Mouse (Mus musculus) hindbrain, embryonic 16.5 days (tissue): ENCODE data around the gene Ormdl1. TPM values are rescaled to one million over a fixed set of nuclear protein-coding genes. Genes with fewer than 3 reads are reported as not detected.
"Not testable (repeated sequence)": the region's sequence is repeated elsewhere in the genome, so short reads cannot be mapped to it uniquely, and the experiment has no call there.

ENCODE experiments used
- ATAC-seq: fragments of 200-750 bp; cut with Nextera tagmentation; 2 replicates; pipeline ENCODE4 v1.8.0; 2017; ENCODE audit warnings: moderate TSS enrichment, moderate library complexity
- H3K27ac ChIP-seq: fragments of 300-500 bp; sonication (generic); 2 replicates; pipeline ENCODE4 v1.5.1; 2014; ENCODE audit warnings: low read depth, mild to moderate bottlenecking, control low read depth, low read length, moderate library complexity
- H3K27me3 ChIP-seq: fragments of 300-500 bp; sonication (generic); replicated peaks from 2 replicates; pipeline ENCODE4 v1.6.1; 2014; ENCODE audit warnings: low read length; ENCODE audit not compliant: control insufficient read depth, insufficient read depth
- H3K36me3 ChIP-seq: fragments of 300-500 bp; sonication (generic); 2 replicates; pipeline ENCODE4 v1.6.1; 2014; ENCODE audit warnings: mild to moderate bottlenecking, low read length, moderate library complexity, mixed read lengths; ENCODE audit not compliant: control insufficient read depth, insufficient read depth
- H3K4me1 ChIP-seq: fragments of 300-500 bp; sonication (generic); 2 replicates; pipeline ENCODE4 v1.6.1; 2014; ENCODE audit warnings: low read depth, low read length; ENCODE audit not compliant: control insufficient read depth, insufficient read depth
- H3K4me2 ChIP-seq: fragments of 300-500 bp; sonication (generic); 2 replicates; pipeline ENCODE4 v1.6.1; 2014; ENCODE audit warnings: mild to moderate bottlenecking, low read length, control low read depth, moderate library complexity
- H3K4me3 ChIP-seq: fragments of 300-500 bp; sonication (generic); 2 replicates; pipeline ENCODE4 v1.5.1; 2014; ENCODE audit warnings: mild to moderate bottlenecking, low read length, control low read depth, moderate library complexity
- H3K9ac ChIP-seq: fragments of 300-500 bp; sonication (generic); 2 replicates; pipeline ENCODE4 v1.6.1; 2014; ENCODE audit warnings: low read depth, mild to moderate bottlenecking, control low read depth, low read length, moderate library complexity
- H3K9me3 ChIP-seq: fragments of 300-500 bp; sonication (generic); 2 replicates; pipeline ENCODE4 v1.6.1; 2014; ENCODE audit warnings: mild to moderate bottlenecking, low read length, moderate library complexity; ENCODE audit not compliant: control insufficient read depth
- WGBS: fragments of 180-500 bp; shearing (Covaris S2); extraction: QIAGEN DNeasy Blood & Tissue Kit; methylation state at CpG from one replicate; pipeline ENCODE4 v1.1.7; 2014; 5-methylcytosine and 5-hydroxymethylcytosine counted together
- polyA plus RNA-seq: library from polyadenylated mRNA; unstranded; fragments of >200 nt; fragmentation: Nextera tagmentation; extraction: Ambion mirVana; gene quantifications from 2 replicates; pipeline ENCODE4 v1.2.1, GENCODE M21; 2015

The Ormdl1 gene
- polyA plus RNA-seq, 1 experiment from 2014 or later, result 50.4 TPM

DNA sequence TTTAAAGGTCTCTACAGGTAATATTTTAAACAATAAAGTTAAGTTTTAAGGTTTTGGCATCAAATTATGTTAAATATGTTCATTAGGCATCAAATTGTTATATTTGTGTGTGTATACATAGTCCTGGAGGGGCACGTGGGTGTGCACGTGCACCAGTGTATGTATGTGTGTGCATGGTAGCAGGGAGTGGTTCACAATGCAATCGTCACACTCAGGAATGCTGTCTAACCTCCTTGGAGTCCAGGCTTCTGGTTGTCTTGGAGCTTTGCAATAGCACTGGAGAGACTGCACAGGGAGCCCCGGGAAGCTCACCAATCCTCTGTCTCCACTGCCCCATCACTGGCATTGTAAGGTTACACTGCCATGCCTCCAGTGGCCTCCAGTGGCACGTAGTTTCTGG, 26.4 kb downstream of the Ormdl1 start:
- 96% methylated on average over 5 of the region's 5 CpGs for WGBS
- H3K9ac ChIP-seq, result no peak overlapping the region
- no peak overlapping the region for H3K4me2 ChIP-seq
- no peaks in the 10 kb centered on the region for H3K27me3 ChIP-seq
- no peaks in the 10 kb centered on the region for H3K9me3 ChIP-seq
- H3K4me1 ChIP-seq, result no peaks in the 10 kb centered on the region
- no peaks in the 10 kb centered on the region; the same call in none of the 2 replicates for H3K36me3 ChIP-seq
- H3K4me3 ChIP-seq, result no peak overlapping the region
- no peak overlapping the region for H3K27ac ChIP-seq
- ATAC-seq, result no peak

- ATAC-seq, result no peak
- H3K9ac ChIP-seq, result no peak overlapping the region
- H3K4me3 ChIP-seq, result no peak overlapping the region
- H3K27me3 ChIP-seq, result no peaks in the 10 kb centered on the region
- H3K36me3 ChIP-seq, result no peaks in the 10 kb centered on the region; the same call in none of the 2 replicates
- H3K4me1 ChIP-seq, result no peaks in the 10 kb centered on the region
- WGBS, result 97% methylated on average over 1 of the region's 1 CpGs
- no peak overlapping the region for H3K27ac ChIP-seq
- H3K9me3 ChIP-seq, result no peaks in the 10 kb centered on the region
- no peak overlapping the region for H3K4me2 ChIP-seq
Observed at GRCm38 (mm10) chr1:53324277-53324676, 27.4 kb downstream of the Ormdl1 start.

DNA sequence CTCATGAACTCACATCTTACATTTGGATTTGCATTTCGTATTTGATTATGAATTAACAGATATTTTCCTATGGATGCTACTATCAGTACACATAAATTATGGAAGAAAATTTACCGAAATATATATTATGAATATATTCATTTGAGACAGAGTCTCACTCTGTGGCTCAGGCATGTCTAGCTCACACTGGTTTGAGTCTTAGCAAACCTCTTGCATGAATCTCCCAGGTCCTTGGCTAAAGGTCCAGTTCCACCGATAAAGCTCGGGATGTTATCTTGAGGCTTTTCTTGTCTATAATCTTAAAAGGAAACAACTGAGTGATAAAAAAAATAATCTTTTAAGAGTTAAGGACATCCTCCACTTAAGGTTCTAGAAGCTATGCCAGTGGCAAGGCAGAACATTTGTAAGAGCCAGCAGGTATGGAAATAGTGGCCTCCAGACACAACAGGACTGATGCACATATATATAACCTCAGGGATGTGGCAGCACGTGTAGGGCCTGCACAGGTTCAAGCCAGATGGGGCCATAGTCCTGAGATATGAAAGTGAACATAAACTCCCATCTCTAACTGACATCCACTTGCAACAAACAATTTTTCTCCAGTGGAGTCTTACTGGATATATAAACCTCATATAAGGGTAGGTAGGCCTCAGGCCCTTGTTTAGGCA, 28.1 kb downstream of the Ormdl1 start:
- Histone ChIP-seq H3K9ac (no peak overlapping the region), H3K4me1 (no peaks in the 10 kb centered on the region), H3K4me3 (no peak overlapping the region), H3K27me3 (no peaks in the 10 kb centered on the region), H3K36me3 (no peaks in the 10 kb centered on the region; the same call in none of the 2 replicates), H3K4me2 (no peak overlapping the region), H3K27ac (no peak overlapping the region), H3K9me3 (no peaks in the 10 kb centered on the region)
- ATAC-seq, result no peak
- WGBS, result 93% methylated on average over 5 of the region's 5 CpGs

GRCm38 (mm10) chr1:53333527-53333926, 36.6 kb downstream of the Ormdl1 start:
- not testable (repeated sequence) for ATAC-seq, H3K27ac ChIP-seq, H3K4me3 ChIP-seq, H3K9ac ChIP-seq, H3K27me3 ChIP-seq, H3K36me3 ChIP-seq, H3K9me3 ChIP-seq, H3K4me2 ChIP-seq, H3K4me1 ChIP-seq
- WGBS, result 87% methylated on average over 5 of the region's 5 CpGs

- Histone ChIP-seq H3K27me3 (no peaks in the 10 kb centered on the region), H3K4me3 (no peak overlapping the region), H3K4me1 (no peaks in the 10 kb centered on the region), H3K36me3 (no peaks in the 10 kb centered on the region; the same call in 1 of the 2 replicates), H3K9me3 (peaks cover 3% of the 10 kb centered on the region), H3K4me2 (no peak overlapping the region), H3K9ac (no peak overlapping the region), H3K27ac (no peak overlapping the region)
- ATAC-seq, result no peak
Observed at GRCm38 (mm10) chr1:53335465-53335864, 38.6 kb downstream of the Ormdl1 start.

GRCm38 (mm10) chr1:53337403-53337802, 40.5 kb downstream of the Ormdl1 start:
- H3K27ac ChIP-seq, H3K4me2 ChIP-seq: not testable (repeated sequence)
- 76% methylated on average over 2 of the region's 2 CpGs for WGBS

DNA sequence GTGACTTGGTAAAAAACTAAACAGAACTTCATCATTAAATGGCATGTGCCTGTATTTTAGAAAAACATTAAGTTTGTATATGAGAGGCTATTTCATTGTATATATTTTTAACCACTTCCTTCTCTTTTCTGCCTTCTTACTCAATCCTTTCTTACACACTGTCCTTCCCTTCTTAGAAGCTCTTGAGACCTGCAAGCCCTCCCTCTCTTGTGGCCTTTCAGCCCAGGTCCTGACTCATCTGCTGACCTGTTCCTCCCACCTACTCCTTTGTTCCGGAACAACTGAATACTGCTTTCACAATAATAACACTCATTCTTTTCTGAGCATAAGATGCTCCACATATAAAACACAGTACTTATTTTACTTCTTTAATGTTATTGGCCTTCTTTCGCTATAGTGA, 44.2 kb downstream of the Ormdl1 start:
- Histone ChIP-seq H3K9me3 (peaks cover 15% of the 10 kb centered on the region), H3K27ac (no peak overlapping the region), H3K4me2 (no peak overlapping the region), H3K4me3 (no peak overlapping the region), H3K27me3 (no peaks in the 10 kb centered on the region), H3K9ac (no peak overlapping the region), H3K4me1 (no peaks in the 10 kb centered on the region), H3K36me3 (peaks cover 33% of the 10 kb centered on the region)
- ATAC-seq, result no peak
- 98% methylated on average over 2 of the region's 2 CpGs for WGBS

More at GRCm38 (mm10) chr1:53337403-53337802, 40.5 kb downstream of the Ormdl1 start:
- H3K27me3 ChIP-seq, H3K4me3 ChIP-seq, H3K9ac ChIP-seq, ATAC-seq, H3K4me1 ChIP-seq: not testable (repeated sequence)
- Histone ChIP-seq H3K9me3 (peaks cover 13% of the 10 kb centered on the region), H3K36me3 (peaks cover 12% of the 10 kb centered on the region)

DNA sequence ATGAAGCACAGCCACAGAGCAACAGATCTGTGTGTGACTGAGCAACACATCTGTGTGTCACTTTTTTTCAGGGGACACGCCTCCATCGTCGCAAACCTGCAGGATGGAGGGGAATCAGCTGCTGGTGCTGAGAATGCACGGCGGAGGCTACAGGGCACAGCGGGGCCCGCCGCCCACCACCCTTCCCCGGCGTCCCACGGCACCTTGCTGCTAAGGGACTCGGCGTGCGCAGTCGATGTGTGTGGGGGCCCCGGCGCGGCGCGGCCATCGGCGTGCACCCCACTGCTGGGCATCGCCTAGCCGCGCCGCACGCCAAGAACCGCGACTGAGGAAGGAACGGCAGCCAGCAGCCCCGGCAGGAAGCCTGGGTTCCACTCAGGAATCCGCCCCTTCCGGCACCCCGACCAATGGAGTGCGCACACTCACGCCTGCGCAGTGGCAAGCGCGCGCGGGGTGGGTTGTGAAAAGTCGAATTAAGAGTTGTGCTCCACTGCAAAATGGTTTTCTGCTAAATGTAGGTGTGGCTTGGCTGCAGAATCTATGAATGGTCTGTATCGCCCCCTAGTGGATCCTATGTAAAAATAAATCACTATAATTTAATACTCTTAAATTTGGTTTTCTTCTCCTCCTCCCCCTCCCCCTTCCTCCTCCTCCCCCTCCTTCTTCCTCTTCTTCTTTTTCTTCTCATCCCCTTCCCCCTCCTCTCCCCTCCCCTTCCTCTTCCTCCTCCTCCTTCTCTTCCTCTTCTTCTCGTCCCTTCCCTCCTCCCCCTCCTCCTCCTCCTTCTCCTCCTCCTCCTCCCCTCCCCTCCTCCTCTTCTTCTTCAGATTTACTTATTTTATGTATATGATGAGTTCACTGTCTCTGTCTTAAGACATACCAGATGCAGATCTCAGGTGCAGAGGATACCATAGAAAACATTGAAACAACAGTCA, 55.7 kb downstream of the Ormdl1 start, which contains the start of the genes Asdurf, Gm28551 and Asnsd1:
Gene Asdurf (minus strand): TSS at position 293 of the 935 bp plus-strand sequence.
Gene Gm28551 (minus strand): TSS at position 341 of the 935 bp plus-strand sequence.
Gene Asnsd1 (minus strand): TSS at position 426 of the 935 bp plus-strand sequence.
- Histone ChIP-seq H3K27ac (peak within 1 kb of the TSS; percentile 90), H3K4me1 (peaks cover 6% of the 10 kb centered on the region), H3K9me3 (no peaks in the 10 kb centered on the region), H3K4me2 (peak within 1 kb of the TSS; percentile 58), H3K27me3 (no peaks in the 10 kb centered on the region), H3K4me3 (peak within 1 kb of the TSS; percentile 77), H3K9ac (peak within 1 kb of the TSS; percentile 93), H3K36me3 (peaks cover 7% of the 10 kb centered on the region)
- WGBS, result under 1% methylated on average over 41 of the region's 44 CpGs
- peak; percentile 100 for ATAC-seq

DNA sequence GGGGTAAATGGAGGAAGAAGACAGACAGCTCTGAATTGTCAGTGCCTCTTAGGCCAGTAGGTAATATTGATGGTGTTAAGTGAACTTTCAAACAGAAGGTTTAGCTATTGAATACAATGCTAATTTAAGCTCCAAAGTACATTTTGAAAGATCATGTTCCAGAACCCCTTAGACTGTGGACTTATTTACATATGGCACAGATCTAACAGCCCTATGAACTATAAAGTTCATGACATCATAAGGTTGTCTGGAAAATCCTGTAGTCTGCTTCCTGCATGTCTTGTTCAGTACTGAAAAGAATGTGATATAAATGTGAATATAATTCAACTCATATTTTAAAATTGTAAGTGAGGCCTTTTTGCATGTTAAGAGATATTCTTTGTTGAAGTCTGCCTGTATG, 62.1 kb downstream of the Ormdl1 start:
- no peak for ATAC-seq
- no peak overlapping the region for H3K4me3 ChIP-seq
- no peaks in the 10 kb centered on the region for H3K27me3 ChIP-seq
- no peak overlapping the region for H3K9ac ChIP-seq
- H3K9me3 ChIP-seq, result no peaks in the 10 kb centered on the region
- H3K27ac ChIP-seq, result no peak overlapping the region
- H3K4me1 ChIP-seq, result no peaks in the 10 kb centered on the region
- no peaks in the 10 kb centered on the region for H3K36me3 ChIP-seq
- H3K4me2 ChIP-seq, result no peak overlapping the region
